Mouse (Mus musculus): Measurements from ENCODE around the gene Grip2. TPM values are rescaled to one million over a fixed set of nuclear protein-coding genes. Genes with fewer than 3 reads are reported as not detected.

The Grip2 gene
- total RNA-seq, 2 experiments from 2014 or later = 4.5 to 5.2 TPM

DNA sequence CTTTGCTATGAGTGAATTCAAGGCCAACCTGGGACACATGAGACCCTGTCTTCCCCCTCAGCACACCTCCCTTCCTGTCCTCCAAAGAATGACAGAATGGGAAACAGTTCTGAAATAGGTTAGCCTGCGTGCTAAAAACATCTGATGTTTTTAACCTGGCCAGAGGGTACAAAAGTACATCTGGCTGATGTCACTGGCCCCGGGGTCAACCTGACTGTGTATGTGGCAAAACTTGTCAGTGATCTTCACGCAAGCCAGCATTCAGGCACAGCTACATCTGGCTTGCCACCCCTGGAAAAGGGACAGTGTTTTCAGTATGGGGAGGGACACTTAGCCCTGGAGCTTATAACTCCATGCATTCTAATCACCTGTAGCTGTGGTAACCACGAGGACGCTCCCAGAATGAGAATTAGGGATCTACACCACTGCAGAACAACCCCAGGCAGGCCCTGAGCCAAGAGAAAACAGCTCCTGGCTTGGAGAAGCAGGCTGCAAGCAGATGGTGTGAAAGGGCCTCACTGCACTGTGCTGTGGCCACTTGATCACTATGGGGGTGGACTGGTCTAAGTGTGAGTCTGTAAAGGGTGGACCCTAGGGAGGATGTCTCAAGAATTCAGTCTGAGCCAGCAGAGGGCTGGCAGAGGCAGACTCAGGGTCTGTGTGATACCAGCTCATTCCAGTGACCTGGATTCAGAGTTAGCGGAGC is 107.9 kb downstream of the Grip2 start:
- intact Hi-C loops (cut with DNase I) = no loop called here
- no peak for TF ChIP-seq CTCF (IDR thresholded peaks at IDR 0.05)
- DNase-seq = peak; percentile 68
- peak overlapping the region; percentile 7; the same call in 1 of the 2 replicates for H3K4me3 ChIP-seq
- peak overlapping the region; percentile 91 for H3K27ac ChIP-seq

DNA sequence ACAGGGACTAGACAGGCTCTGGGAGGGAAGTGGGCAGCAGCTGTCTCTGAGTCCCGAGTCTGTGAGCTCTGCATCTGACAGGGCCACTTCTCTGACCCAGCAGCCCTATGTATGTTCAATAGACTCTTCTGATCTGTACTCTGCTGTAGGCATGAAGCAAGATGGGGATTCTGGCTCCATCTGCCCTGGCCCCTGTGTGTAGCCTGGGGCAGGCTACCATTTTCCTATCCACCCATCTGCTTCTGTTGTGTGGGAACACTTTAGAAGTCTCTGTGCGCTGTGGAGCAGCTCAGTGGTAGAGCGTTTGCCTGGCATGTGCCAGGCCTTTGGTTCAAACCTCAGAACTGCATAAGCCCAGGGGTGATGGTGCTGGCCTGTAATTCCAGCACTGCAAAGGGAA is 108.4 kb downstream of the Grip2 start:
- H3K27ac ChIP-seq = peak overlapping the region; percentile 91
- TF ChIP-seq CTCF (IDR thresholded peaks at IDR 0.05) = no peak
- peak overlapping the region; percentile 7; the same call in 1 of the 2 replicates for H3K4me3 ChIP-seq
- intact Hi-C loops (cut with DNase I) = no loop called here
- DNase-seq = no peak

DNA sequence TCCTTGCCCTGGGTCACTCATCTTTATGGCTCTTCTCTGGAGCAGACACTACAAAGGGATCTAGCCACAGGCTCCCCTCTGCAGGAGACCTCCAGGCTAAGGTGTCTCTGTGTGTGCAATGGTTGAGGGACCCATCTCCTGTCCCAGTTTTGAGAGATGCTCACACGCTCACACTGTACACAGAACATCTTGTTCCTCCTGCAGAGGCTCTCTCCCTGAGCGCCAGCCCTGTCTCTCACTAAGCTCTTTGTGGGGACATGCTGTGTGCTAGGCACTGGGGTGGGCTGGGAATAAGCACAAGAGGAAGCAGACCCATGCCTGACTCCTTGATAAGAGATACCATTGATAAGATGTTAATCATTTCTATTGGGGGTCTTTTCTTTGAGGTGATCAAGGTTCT is 109.0 kb downstream of the Grip2 start:
- no peak for TF ChIP-seq CTCF (IDR thresholded peaks at IDR 0.05)
- DNase-seq = no peak
- Histone ChIP-seq H3K4me3 (no peak overlapping the region), H3K27ac (peak overlapping the region; percentile 91)
- intact Hi-C loops (cut with DNase I) = no loop called here

- no peak for DNase-seq
- peak overlapping the region; percentile 91 for H3K27ac ChIP-seq
- H3K4me3 ChIP-seq = peak overlapping the region; percentile 53
- intact Hi-C loops (cut with DNase I) = no loop called here
- TF ChIP-seq CTCF (IDR thresholded peaks at IDR 0.05) = no peak
Measured at GRCm38 (mm10) chr6:91715988-91716810, 110.9 kb downstream of the Grip2 start.

DNA sequence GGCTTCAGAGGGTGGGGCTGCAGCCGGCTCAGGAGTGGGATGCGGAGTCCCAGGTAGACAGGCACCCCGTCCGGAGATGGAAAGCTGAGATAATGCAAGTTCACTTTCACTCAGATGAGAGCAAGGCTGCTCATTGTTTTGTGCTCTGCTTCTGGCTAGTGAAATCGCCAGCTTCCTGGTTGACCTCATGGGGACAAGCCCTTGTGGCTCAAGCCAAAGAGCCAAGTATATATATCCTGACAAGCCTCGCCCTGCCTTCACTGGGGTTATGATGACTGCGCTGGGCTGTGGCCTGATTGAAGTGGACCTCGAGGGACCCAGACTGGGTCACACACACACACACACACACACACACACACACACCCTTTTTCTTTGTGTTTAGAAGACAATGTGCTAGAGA is 112.0 kb downstream of the Grip2 start:
- H3K4me3 ChIP-seq = no peak overlapping the region
- H3K27ac ChIP-seq = peak overlapping the region; percentile 91
- no peak for TF ChIP-seq CTCF (IDR thresholded peaks at IDR 0.05)
- peak; percentile 76 for DNase-seq
- intact Hi-C loops (cut with DNase I) = no loop called here

DNA sequence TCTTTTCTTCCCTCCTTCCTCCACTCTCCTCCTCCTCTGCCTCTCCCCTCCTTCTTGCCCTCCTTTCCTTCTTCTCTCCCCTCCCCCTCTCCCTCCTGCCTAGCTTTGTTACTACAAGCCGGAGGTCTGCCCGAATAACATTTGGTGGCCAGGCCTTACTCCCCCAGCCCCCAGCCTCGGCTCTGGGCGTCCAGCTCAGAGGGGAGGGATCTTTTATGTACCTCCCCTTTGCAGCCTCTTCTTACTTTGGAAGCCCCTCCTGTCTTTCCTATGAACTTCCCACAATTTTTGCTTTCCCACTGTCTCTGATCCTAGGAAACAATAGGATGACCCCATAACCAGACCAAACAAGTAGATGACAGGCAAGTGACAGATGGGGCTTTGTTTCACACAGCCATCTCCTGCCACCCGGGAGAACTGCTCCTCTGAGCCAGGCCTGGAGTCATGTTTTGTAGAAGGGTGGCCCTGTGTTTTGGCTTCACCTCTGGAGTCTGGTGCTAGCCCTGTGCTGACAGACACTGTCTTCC is 113.6 kb downstream of the Grip2 start:
- Histone ChIP-seq H3K4me3 (peak overlapping the region; percentile 37), H3K27ac (peak overlapping the region; percentile 91)
- intact Hi-C loops (cut with DNase I) = no loop called here
- no peak for DNase-seq
- no peak for TF ChIP-seq CTCF (IDR thresholded peaks at IDR 0.05)

DNA sequence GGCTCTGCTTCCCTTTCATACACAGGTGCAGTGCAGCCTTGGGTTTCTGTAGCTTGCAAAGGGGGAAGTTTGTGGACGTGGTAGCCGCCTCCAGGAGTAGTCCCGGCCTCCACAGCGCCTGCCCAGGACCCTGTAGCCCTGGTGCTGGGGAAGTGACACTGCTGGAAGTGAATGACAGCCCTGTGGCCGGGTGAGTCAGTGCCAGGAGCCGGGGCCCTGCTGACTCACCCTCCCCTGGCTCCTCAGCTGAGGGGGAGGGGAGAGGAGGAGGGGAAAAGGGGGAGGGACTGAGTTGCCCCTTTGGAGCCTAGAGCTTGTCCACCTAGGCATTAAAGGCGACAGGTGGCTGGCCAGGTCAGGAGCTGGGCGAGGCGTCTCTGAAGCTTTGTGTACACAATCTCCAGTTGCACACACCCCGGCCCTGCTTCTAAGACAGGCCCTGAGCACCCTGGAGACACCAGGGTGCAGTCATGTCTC is 114.2 kb downstream of the Grip2 start:
- H3K27ac ChIP-seq = peak overlapping the region; percentile 91
- DNase-seq = peak; percentile 88
- H3K4me3 ChIP-seq = peak overlapping the region; percentile 37
- intact Hi-C loops (cut with DNase I) = no loop called here
- no peak for TF ChIP-seq CTCF (IDR thresholded peaks at IDR 0.05)

GRCm38 (mm10) chr6:91712097-91712854 is 114.8 kb downstream of the Grip2 start:
- intact Hi-C loops (cut with DNase I) = no loop called here
- peak overlapping the region; percentile 37 for H3K4me3 ChIP-seq
- H3K27ac ChIP-seq = peak overlapping the region; percentile 91
- no peak for DNase-seq
- TF ChIP-seq CTCF (IDR thresholded peaks at IDR 0.05) = no peak

Other genes with a start within 250 kb of the Grip2 start
- 10 to 100 TPM; 67.0 to 91.9 TPM for gene Slc6a6, start 143.2 kb downstream of the Grip2 start, total RNA-seq (2021)
- gene Ccdc174, start 50.8 kb upstream of the Grip2 start, total RNA-seq (2021) = 10 to 100 TPM; 10.1 to 11.6 TPM
- 1 to 10 TPM; 1.6 to 2.9 TPM for gene 4930590J08Rik, start 75.6 kb upstream of the Grip2 start, total RNA-seq (2021)
- gene Fgd5, start 151.6 kb upstream of the Grip2 start, total RNA-seq (2021) = 10 to 100 TPM in 1 of 2 experiments, 1 to 10 TPM in 1; 9.0 to 11.3 TPM